Mouse (Mus musculus) thymus, adult 2 months (tissue): ENCODE data around the gene Adap1.

ENCODE experiments used
- CTCF ChIP-seq: fragments of 200-500 bp; IDR thresholded peaks from 2 replicates; pipeline ENCODE4 v1.5.1; 2012; ENCODE audit warnings: mild to moderate bottlenecking, control low read depth, low read length, moderate library complexity, borderline replicate concordance; ENCODE audit not compliant: control insufficient read depth, poor library complexity, insufficient read depth; ENCODE audit errors: extremely low read depth
- POLR2A ChIP-seq: fragments of 200-500 bp; IDR thresholded peaks from 2 replicates; pipeline ENCODE4 v1.6.1; 2012; ENCODE audit warnings: mild to moderate bottlenecking, low read length, control low read depth, moderate library complexity; ENCODE audit not compliant: control insufficient read depth, poor library complexity, insufficient read depth; ENCODE audit errors: extremely low read depth

DNA sequence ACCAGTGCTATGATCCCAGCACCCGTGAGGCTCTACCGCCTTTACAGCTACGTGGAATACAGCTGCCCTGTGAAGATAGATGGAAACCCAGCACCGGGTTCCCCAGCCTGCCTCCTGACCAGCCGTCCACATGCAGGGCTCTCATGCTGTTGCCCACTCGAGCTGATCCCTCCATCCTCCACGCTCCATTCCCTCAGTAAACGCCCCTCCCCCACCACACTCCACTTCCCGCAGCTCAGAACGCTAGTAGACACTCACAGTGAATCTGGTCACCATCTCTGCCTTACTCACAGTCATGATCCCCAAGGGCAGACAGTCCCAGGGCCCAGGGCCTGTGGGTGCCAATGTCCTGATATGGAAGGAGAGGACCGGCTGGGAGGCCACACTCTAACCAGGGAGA is 13.5 kb upstream of the Adap1 start:
- TF ChIP-seq CTCF (no peak), POLR2A (no peak)
